Mouse (Mus musculus) midbrain, embryonic 11.5 days (tissue): ENCODE measurements around the gene Hras. TPM values are rescaled to one million over a fixed set of nuclear protein-coding genes. Genes with fewer than 3 reads are reported as not detected.

Experiments
- ATAC-seq: fragments of 200-750 bp; cut with Nextera tagmentation; 2 replicates; pipeline ENCODE4 v1.8.0; 2017; ENCODE audit warnings: moderate TSS enrichment, moderate library complexity; ENCODE audit not compliant: low FRiP score
- DNase-seq: peaks from one replicate; pipeline ENCODE4 v3.0.0; 2015; ENCODE audit warnings: low spot score; ENCODE audit errors: missing footprints
- H3K27ac ChIP-seq: fragments of 300-500 bp; sonication (generic); 2 replicates; pipeline ENCODE4 v1.5.1; 2014; ENCODE audit warnings: low read depth, low read length
- H3K27me3 ChIP-seq: fragments of 300-500 bp; sonication (generic); 2 replicates; pipeline ENCODE4 v1.6.1; 2014; ENCODE audit warnings: mild to moderate bottlenecking, low read length, moderate library complexity, mixed read lengths; ENCODE audit not compliant: control insufficient read depth, insufficient read depth
- H3K36me3 ChIP-seq: fragments of 300-500 bp; sonication (generic); 2 replicates; pipeline ENCODE4 v1.6.1; 2014; ENCODE audit warnings: mild to moderate bottlenecking, low read length, moderate library complexity, mixed read lengths; ENCODE audit not compliant: control insufficient read depth, insufficient read depth
- H3K4me1 ChIP-seq: fragments of 300-500 bp; sonication (generic); 2 replicates; pipeline ENCODE4 v1.6.1; 2014; ENCODE audit warnings: low read length; ENCODE audit not compliant: control insufficient read depth, insufficient read depth
- H3K4me2 ChIP-seq: fragments of 300-500 bp; sonication (generic); 2 replicates; pipeline ENCODE4 v1.6.1; 2014; ENCODE audit warnings: mild to moderate bottlenecking, moderate library complexity
- H3K4me3 ChIP-seq: fragments of 300-500 bp; sonication (generic); 2 replicates; pipeline ENCODE4 v1.5.1; 2014; ENCODE audit warnings: low read depth, low read length
- H3K9ac ChIP-seq: fragments of 300-500 bp; sonication (generic); 2 replicates; pipeline ENCODE4 v1.6.1; 2014; ENCODE audit warnings: low read length
- H3K9me3 ChIP-seq: fragments of 300-500 bp; sonication (generic); 2 replicates; pipeline ENCODE4 v1.6.1; 2016; ENCODE audit warnings: low read length; ENCODE audit not compliant: control insufficient read depth
- WGBS: fragments of 180-500 bp; shearing (Covaris S2); extraction: QIAGEN DNeasy Blood & Tissue Kit; methylation state at CpG from one replicate; pipeline ENCODE4 v1.1.7; 2014; 5-methylcytosine and 5-hydroxymethylcytosine counted together
- polyA plus RNA-seq: library from polyadenylated mRNA; unstranded; fragments of >200 nt; fragmentation: Nextera tagmentation; extraction: Ambion mirVana; gene quantifications from 2 replicates; pipeline ENCODE4 v1.2.1, GENCODE M21; 2014

Hras gene
- polyA plus RNA-seq, 1 experiment from 2014 or later: 103 TPM

DNA sequence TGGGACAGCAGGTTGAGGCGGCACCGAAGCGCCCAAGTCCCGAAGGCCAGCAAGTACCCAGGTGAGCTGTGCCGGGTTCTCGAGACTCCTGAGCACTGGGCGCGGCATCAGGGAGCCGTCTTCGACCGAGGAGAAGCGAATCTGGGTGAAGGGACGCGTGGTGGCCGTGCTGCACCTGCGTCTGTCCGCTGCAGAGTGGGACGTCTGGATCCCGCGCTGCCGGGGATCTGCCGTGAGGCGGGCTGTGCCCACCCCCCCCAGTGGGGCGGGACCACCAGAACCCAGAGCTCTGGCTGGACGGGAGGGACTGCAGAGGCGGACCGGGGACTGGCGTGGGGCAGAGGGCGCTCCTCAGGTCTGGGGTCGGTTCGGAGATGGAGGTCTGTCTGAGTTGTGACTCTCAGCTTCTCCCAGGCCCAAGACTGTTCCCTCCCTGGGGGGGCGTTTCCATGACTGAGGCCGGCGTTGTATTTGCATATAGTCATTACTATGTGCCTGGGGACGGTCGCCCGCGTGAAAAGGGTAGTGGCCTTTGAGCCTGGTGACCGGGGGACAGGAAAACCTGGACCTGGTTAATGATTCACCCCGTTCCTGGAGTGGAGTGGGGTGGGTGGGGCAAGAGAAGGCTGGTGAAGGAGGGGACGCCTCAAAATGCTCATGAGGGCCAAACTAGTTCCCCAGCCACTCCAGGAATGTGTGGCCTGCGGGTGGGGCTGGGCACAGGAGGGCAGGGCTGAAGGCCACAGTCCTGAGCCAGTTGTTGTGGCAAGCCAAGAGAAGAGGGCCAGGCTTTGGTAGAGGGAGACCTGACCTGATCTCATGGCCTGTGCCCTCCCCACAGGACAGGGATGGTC, 22.3 kb upstream of the Hras start:
- 1% methylated on average over 42 of the region's 42 CpGs for WGBS
- 0 out of 2 replicates have a peak, but pooled peaks cover 2% of the 10 kb centered on the region for H3K36me3 ChIP-seq
- peak overlapping the region; percentile 72 for H3K4me3 ChIP-seq
- peak overlapping the region; percentile 73 for H3K4me2 ChIP-seq
- peak overlapping the region; percentile 82 for H3K9ac ChIP-seq
- H3K9me3 ChIP-seq: no peaks in the 10 kb centered on the region
- peaks cover 16% of the 10 kb centered on the region for H3K4me1 ChIP-seq
- no peaks in the 10 kb centered on the region for H3K27me3 ChIP-seq
- peak; percentile 73 for ATAC-seq
- DNase-seq: peak; percentile 85
- peak overlapping the region; percentile 62 for H3K27ac ChIP-seq

GRCm38 (mm10) chr7:141215101-141215879, 21.5 kb upstream of the Hras start, which contains the start of gene Rassf7:
Gene Rassf7 (plus strand): TSS chr7:141215860.
- DNase-seq (peak; percentile 99), ATAC-seq (peak; percentile 96)
- Histone ChIP-seq H3K9me3 (no peaks in the 10 kb centered on the region), H3K4me3 (peak within 1 kb of the TSS; percentile 72), H3K4me1 (peaks cover 13% of the 10 kb centered on the region), H3K27me3 (no peaks in the 10 kb centered on the region), H3K27ac (peak within 1 kb of the TSS; percentile 94), H3K36me3 (0 out of 2 replicates have a peak, but pooled peaks cover 2% of the 10 kb centered on the region), H3K9ac (peak within 1 kb of the TSS; percentile 82), H3K4me2 (peak within 1 kb of the TSS; percentile 73)
- under 1% methylated on average over 41 of the region's 41 CpGs for WGBS

DNA sequence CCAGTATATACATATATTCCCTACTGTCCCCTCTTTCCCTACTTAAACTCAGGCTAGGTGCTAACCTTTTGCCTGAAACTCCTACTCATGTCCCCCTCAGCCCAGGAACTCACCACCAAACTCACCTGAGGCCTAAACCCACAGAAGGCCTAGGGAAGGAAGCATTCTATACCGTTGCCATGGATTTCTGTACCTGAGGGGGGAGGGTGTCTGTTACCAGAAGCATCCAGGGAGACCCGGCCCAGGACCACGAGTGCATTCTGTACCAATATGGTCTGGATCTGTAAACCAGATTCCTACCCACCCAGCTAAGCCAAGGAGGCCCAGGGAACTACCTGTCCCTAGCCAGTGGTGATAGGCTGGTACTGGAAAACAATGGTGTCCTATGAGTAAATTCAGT, 20.5 kb upstream of the Hras start:
- Histone ChIP-seq H3K9ac (no peak overlapping the region), H3K27ac (peak overlapping the region; percentile 94)
- WGBS: 78% methylated on average over 3 of the region's 3 CpGs

DNA sequence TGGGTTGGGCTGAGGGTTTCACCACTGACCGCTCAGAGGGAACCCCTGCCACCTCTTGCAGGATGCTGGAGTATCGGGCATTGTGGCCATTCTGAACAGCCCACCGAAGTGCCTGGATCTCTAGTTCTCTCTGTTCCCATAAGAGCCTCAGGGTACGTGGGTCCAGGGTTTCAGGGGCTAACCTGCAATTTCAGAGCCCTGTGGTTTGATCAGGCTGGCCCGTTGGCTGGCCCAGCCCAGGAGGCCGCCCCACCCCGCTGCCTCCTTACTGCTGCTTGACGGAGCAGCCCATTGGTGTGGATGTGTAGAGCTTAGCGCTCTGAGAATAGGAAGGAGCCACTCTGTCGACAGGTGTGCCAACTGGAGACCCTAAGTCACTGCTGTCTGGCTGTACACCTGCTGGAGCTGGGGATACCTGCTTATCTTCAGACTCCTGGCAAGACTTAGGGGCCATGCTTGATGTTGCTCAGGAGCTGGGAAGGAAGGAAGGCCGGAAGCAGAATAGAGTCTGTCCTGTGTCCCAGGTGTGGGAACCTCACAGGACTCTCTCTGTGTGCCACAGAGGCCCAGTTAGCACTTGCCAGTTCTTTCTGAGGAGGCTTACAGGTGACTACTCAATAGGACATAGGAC, 19.9 kb upstream of the Hras start, which contains the start of gene Lmntd2:
Gene Lmntd2, minus strand, starts transcription at position 476 of the 631 bp plus-strand sequence.
- Histone ChIP-seq H3K27me3 (no peaks in the 10 kb centered on the region), H3K36me3 (no peaks in the 10 kb centered on the region), H3K4me3 (peak within 1 kb of the TSS; percentile 72), H3K9me3 (no peaks in the 10 kb centered on the region), H3K4me2 (peak within 1 kb of the TSS; percentile 73), H3K4me1 (peaks cover 13% of the 10 kb centered on the region), H3K9ac (peak within 1 kb of the TSS; percentile 82), H3K27ac (peak within 1 kb of the TSS; percentile 94)
- WGBS: 94% methylated on average over 11 of the region's 11 CpGs
- ATAC-seq: no peak
- peak; percentile 79 for DNase-seq

More for the DNA sequence above, 20.5 kb upstream of the Hras start:
- H3K9me3 ChIP-seq: no peaks in the 10 kb centered on the region
- no peaks in the 10 kb centered on the region for H3K27me3 ChIP-seq
- no peak overlapping the region for H3K4me2 ChIP-seq
- H3K4me3 ChIP-seq: no peak overlapping the region
- peaks cover 13% of the 10 kb centered on the region for H3K4me1 ChIP-seq
- DNase-seq (peak; percentile 75), ATAC-seq (no peak)
- H3K36me3 ChIP-seq: no peaks in the 10 kb centered on the region

GRCm38 (mm10) chr7:141213133-141213532, 19.3 kb upstream of the Hras start:
- Histone ChIP-seq H3K9me3 (no peaks in the 10 kb centered on the region), H3K27me3 (no peaks in the 10 kb centered on the region), H3K27ac (no peak overlapping the region), H3K4me2 (no peak overlapping the region), H3K36me3 (no peaks in the 10 kb centered on the region), H3K4me1 (peaks cover 13% of the 10 kb centered on the region), H3K9ac (no peak overlapping the region), H3K4me3 (no peak overlapping the region)
- no peak for ATAC-seq
- DNase-seq: peak; percentile 57
- 85% methylated on average over 3 of the region's 3 CpGs for WGBS

DNA sequence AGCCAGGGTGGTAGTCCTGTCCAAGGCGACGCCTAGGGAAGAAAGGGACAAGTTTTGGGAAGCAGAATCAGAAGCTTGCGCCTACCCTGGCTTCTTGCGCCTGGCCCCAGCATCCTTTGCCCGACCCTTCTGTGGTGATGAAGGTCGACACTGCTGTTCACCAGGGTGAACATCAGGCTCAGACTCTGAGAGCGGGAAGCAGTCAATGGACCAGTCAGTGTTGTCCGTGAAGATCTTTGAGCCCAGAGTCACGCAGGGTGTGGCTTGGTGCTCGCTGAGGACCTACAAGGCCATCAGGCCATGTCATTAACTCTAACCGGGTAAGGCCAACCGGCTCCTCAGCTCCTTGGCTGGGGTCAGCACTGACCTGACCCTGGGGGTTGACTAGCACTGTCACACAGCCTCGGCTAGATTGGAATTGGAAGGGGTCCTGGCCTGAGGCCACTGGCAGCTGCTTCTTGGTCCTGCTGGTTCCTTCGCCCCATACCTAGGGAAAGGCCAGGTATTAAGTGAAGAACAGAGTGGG, 16.9 kb upstream of the Hras start:
- H3K9ac ChIP-seq: no peak overlapping the region
- ATAC-seq (no peak), DNase-seq (peak; percentile 53)
- H3K27ac ChIP-seq: no peak overlapping the region
- H3K9me3 ChIP-seq: no peaks in the 10 kb centered on the region
- WGBS: 94% methylated on average over 14 of the region's 14 CpGs
- peaks cover 5% of the 10 kb centered on the region for H3K4me1 ChIP-seq
- H3K4me2 ChIP-seq: no peak overlapping the region
- H3K27me3 ChIP-seq: no peaks in the 10 kb centered on the region
- no peaks in the 10 kb centered on the region for H3K36me3 ChIP-seq
- no peak overlapping the region for H3K4me3 ChIP-seq

DNA sequence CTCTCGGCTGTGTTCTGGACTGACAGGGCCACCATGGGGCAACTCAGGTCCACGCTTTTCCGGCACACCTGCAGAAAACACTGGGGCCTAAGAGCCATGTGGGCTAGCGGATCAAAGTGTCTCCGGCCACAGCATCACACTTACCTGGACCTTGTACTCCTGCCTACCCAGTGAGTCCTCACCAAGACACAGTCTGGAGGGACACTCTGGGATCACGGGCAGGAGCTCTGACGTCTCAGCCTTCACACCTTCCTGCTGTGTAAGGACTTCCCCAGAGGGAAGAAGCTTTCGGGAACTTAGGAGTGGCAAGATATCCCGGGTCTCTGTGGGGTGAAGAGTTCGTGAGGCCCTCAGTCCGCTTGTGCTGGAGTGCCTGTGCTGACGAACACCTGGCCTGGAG, 16.3 kb upstream of the Hras start:
- Histone ChIP-seq H3K27me3 (no peaks in the 10 kb centered on the region), H3K27ac (no peak overlapping the region), H3K36me3 (no peaks in the 10 kb centered on the region), H3K4me2 (no peak overlapping the region), H3K4me1 (peaks cover 5% of the 10 kb centered on the region), H3K9ac (no peak overlapping the region), H3K9me3 (no peaks in the 10 kb centered on the region), H3K4me3 (no peak overlapping the region)
- WGBS: 85% methylated on average over 12 of the region's 12 CpGs
- no peak for ATAC-seq
- DNase-seq: peak; percentile 57

GRCm38 (mm10) chr7:141209526-141209925, 15.7 kb upstream of the Hras start:
- H3K4me1 ChIP-seq: no peaks in the 10 kb centered on the region
- 66% methylated on average over 3 of the region's 3 CpGs for WGBS
- no peak overlapping the region for H3K9ac ChIP-seq
- H3K27ac ChIP-seq: no peak overlapping the region
- H3K4me3 ChIP-seq: no peak overlapping the region
- H3K4me2 ChIP-seq: no peak overlapping the region
- H3K9me3 ChIP-seq: no peaks in the 10 kb centered on the region
- H3K27me3 ChIP-seq: no peaks in the 10 kb centered on the region
- no peaks in the 10 kb centered on the region for H3K36me3 ChIP-seq
- DNase-seq (no peak), ATAC-seq (no peak)
